Mouse (Mus musculus) heart, postnatal 36 days (tissue): ENCODE data around the gene Hist1h2ap. TPM values are rescaled to one million over a fixed set of nuclear protein-coding genes. Genes with fewer than 3 reads are reported as not detected.
"Not testable (repeated sequence)": the region's sequence is repeated elsewhere in the genome, so short reads cannot be mapped to it uniquely, and the experiment has no call there.

ENCODE experiments used
- DNase-seq, 2 experiments: peaks; one replicate each; pipeline ENCODE4 v3.0.0; 2021 to 2022
- intact Hi-C: fragments of 180-260 bp; cut with DNase I; formaldehyde crosslinking; loops from one replicate; pipeline ENCODE4 v1.15.1; 2025
- total RNA-seq, 2 experiments: library from RNA; stranded (reverse); gene quantifications; 2 replicates each; pipeline ENCODE4 v1.2.3; 2021

Hist1h2ap gene
- total RNA-seq, 2 experiments from 2014 or later, result 27.2 to 33.8 TPM

GRCm38 (mm10) chr13:21812092-21812491 is 21.2 kb downstream of the Hist1h2ap start:
- intact Hi-C loops, DNase-seq: not testable (repeated sequence)

- peak; percentile 45 to 49 for DNase-seq
- intact Hi-C loops, result not testable (repeated sequence)
These were observed 21.8 kb downstream of the Hist1h2ap start, which contains the start of gene Hist1h4m for GRCm38 (mm10) chr13:21811539-21811938. TSS of gene Hist1h4m (plus strand) at chr13:21811746.

- DNase-seq, intact Hi-C loops: not testable (repeated sequence)
These were observed 22.2 kb downstream of the Hist1h2ap start for GRCm38 (mm10) chr13:21811074-21811473.

GRCm38 (mm10) chr13:21810073-21810472 is 23.2 kb downstream of the Hist1h2ap start, which contains the start of the genes Hist1h2bq and Hist1h2ao:
TSS of gene Hist1h2bq (minus strand) at chr13:21810197.
TSS of gene Hist1h2ao (plus strand) at chr13:21810465.
- intact Hi-C loops, result not testable (repeated sequence)

GRCm38 (mm10) chr13:21803058-21803457 is 30.2 kb downstream of the Hist1h2ap start:
- DNase-seq, intact Hi-C loops: not testable (repeated sequence)

More at GRCm38 (mm10) chr13:21810073-21810472, 23.2 kb downstream of the Hist1h2ap start, which contains the start of the genes Hist1h2bq and Hist1h2ao:
- not testable (repeated sequence) for DNase-seq

GRCm38 (mm10) chr13:21797163-21797562 is 36.1 kb downstream of the Hist1h2ap start:
- intact Hi-C loops, result not testable (repeated sequence)

GRCm38 (mm10) chr13:21795584-21795983 is 37.7 kb downstream of the Hist1h2ap start:
- DNase-seq, result no peak
- intact Hi-C loops, result no loop called here

More at GRCm38 (mm10) chr13:21797163-21797562, 36.1 kb downstream of the Hist1h2ap start:
- DNase-seq, result not testable (repeated sequence)

GRCm38 (mm10) chr13:21790601-21791283 is 42.6 kb downstream of the Hist1h2ap start:
- no peak for DNase-seq
- intact Hi-C loops, result no loop called here

GRCm38 (mm10) chr13:21789925-21790324 is 43.4 kb downstream of the Hist1h2ap start:
- intact Hi-C loops, result loop anchor here (10.0 kb wide), 5 partner anchors 45 to 1895 kb away; partner anchors contain the start of genes Hist1h2ac, Hist1h2ai, Hist1h2ap and Hist1h2bc
- DNase-seq, result no peak

- intact Hi-C loops, result loop anchor here (10.0 kb wide), 5 partner anchors 47 to 1897 kb away; partner anchors contain the start of genes Hist1h2ac, Hist1h2ai, Hist1h2ap and Hist1h2bc
- DNase-seq, result no peak
These were observed 45.3 kb downstream of the Hist1h2ap start for GRCm38 (mm10) chr13:21787760-21788593.

- peak; percentile 77 to 86 for DNase-seq
- intact Hi-C loops, result loop anchor here (10.0 kb wide), 5 partner anchors 48 to 1898 kb away; partner anchors contain the start of genes Hist1h2ac, Hist1h2ai, Hist1h2ap and Hist1h2bc
These were observed 46.2 kb downstream of the Hist1h2ap start, which contains the start of the genes Hist1h2an and Hist1h2bp for GRCm38 (mm10) chr13:21786899-21787629. TSS of gene Hist1h2an (minus strand) at chr13:21787218. TSS of gene Hist1h2bp (plus strand) at chr13:21787461.

- intact Hi-C loops, result loop anchor here (10.0 kb wide), 5 partner anchors 48 to 1898 kb away; partner anchors contain the start of genes Hist1h2ac, Hist1h2ai, Hist1h2ap and Hist1h2bc
- DNase-seq, result no peak
These were observed 47.0 kb downstream of the Hist1h2ap start for GRCm38 (mm10) chr13:21786189-21786898.

GRCm38 (mm10) chr13:21784311-21784710 is 49.0 kb downstream of the Hist1h2ap start:
- no peak for DNase-seq
- intact Hi-C loops, result loop anchor here (10.0 kb wide), 5 partner anchors 50 to 1900 kb away; partner anchors contain the start of genes Hist1h2ac, Hist1h2ai, Hist1h2ap and Hist1h2bc

- intact Hi-C loops, result loop anchor here (10.0 kb wide), 5 partner anchors 51 to 1901 kb away; partner anchors contain the start of genes Hist1h2ac, Hist1h2ai, Hist1h2ap and Hist1h2bc
- peak in 1 of 2 experiments; percentile 11 for DNase-seq
These were observed 49.6 kb downstream of the Hist1h2ap start for GRCm38 (mm10) chr13:21783734-21784161.

- intact Hi-C loops, result loop anchor here (10.0 kb wide), 5 partner anchors 52 to 1902 kb away; partner anchors contain the start of genes Hist1h2ac, Hist1h2ai, Hist1h2ap and Hist1h2bc
- DNase-seq, result peak; percentile 17 to 68
These were observed 50.1 kb downstream of the Hist1h2ap start, which contains the start of gene Hist1h3i for GRCm38 (mm10) chr13:21783255-21783617. TSS of gene Hist1h3i (minus strand) at chr13:21783370.
